Mouse (Mus musculus) left cerebral cortex, adult 2 months (tissue): ENCODE results near the gene Pla2g12b. TPM values are rescaled to one million over a fixed set of nuclear protein-coding genes. Genes with fewer than 3 reads are reported as not detected.
"Not testable (repeated sequence)": the region's sequence is repeated elsewhere in the genome, so short reads cannot be mapped to it uniquely, and the experiment has no call there.

Experiments used
- DNase-seq, 2 experiments: peaks; one replicate each; pipeline ENCODE4 v3.0.0; 2021 to 2022; ENCODE audit warnings: low spot score in 2 of 2, mixed read lengths in 1 of 2; ENCODE audit errors: extremely low spot score in 1 of 2
- H3K27ac ChIP-seq: fragments of 200-600 bp; 2 replicates; pipeline ENCODE4 v1.8.1; 2022
- H3K4me3 ChIP-seq: fragments of 200-600 bp; 2 replicates; pipeline ENCODE4 v1.8.1; 2022
- CTCF ChIP-seq: fragments of 200-600 bp; IDR thresholded peaks from 2 replicates; pipeline ENCODE4 v1.8.1; 2022; ENCODE audit warnings: antibody characterized with exemption, mild to moderate bottlenecking, moderate library complexity
- intact Hi-C: fragments of 180-260 bp; cut with DNase I; formaldehyde crosslinking; loops from one replicate; pipeline ENCODE4 v1.15.1; 2025
- total RNA-seq, 2 experiments: library from RNA; stranded (reverse); gene quantifications; 2 replicates each; pipeline ENCODE4 v1.2.3; 2021

Pla2g12b gene
- total RNA-seq, 2 experiments from 2014 or later: not detected

DNA sequence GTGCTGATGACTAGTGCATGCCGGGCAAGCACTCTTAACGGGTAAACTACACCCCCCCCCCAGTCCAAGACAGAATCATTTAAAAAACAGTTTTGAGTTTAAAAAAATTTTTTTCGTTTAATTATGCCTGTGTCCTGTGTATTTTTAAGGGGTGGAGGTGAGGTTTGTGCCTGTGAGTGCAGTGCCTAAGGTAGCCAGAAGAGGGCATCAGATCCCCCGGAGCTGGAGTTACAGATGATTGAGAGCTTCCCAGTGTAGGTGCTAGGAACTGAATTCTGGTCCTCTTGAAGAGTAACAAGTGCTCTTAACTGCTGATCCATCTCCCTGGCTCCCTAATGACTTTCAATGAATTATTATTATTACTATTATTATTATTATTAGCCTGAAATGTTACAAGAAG is 24.7 kb upstream of the Pla2g12b start:
- intact Hi-C loops: no loop called here
- TF ChIP-seq CTCF: peak; percentile 31
- H3K27ac ChIP-seq: no peak overlapping the region
- H3K4me3 ChIP-seq: no peak overlapping the region
- DNase-seq: no peak

DNA sequence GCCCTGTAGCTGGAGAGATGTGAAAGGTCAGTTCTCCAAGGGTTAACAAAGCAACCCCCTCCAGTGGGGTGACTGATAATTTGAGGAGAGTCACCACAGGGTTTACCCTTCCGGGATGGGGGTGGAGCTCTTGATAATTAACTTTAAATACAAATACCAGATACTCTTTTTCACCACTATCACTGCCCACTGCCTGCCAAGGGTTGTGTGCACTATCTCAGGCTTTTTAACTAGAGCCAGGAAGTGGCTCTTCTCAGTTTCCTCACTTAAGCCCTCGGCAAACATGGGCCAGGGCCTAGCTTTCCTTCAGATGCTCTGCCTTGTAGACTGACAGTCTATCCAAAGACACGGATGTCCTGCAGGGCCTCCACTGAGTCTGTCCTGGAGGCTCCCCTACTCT is 23.5 kb upstream of the Pla2g12b start:
- TF ChIP-seq CTCF: no peak
- DNase-seq: no peak
- H3K4me3 ChIP-seq: no peak overlapping the region
- no peak overlapping the region for H3K27ac ChIP-seq
- intact Hi-C loops: no loop called here

DNA sequence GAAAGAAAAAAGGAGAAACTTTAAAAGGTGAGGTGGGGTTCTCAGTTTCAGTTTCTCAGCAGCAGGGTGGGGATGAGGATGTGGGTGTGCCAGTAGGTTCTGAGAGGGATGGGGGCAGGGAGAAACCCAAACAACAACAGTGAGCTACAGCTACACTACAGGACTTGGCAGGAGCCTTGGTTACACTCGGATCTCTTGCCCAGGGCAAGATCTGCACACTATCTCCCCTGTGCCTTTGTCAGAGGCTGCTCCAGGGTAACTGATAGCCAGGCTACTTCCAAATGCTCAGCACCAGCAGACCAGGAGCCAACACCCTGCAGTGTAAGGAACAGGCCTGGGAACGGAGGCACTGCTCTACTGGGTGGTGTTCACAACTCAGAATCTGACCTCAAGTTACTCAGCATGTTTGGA is 23.0 kb upstream of the Pla2g12b start:
- Histone ChIP-seq H3K27ac (no peak overlapping the region), H3K4me3 (no peak overlapping the region)
- no peak for DNase-seq
- intact Hi-C loops: no loop called here
- TF ChIP-seq CTCF: no peak

GRCm38 (mm10) chr10:59381563-59381962 is 21.9 kb upstream of the Pla2g12b start:
- intact Hi-C loops, DNase-seq, H3K27ac ChIP-seq, H3K4me3 ChIP-seq: not testable (repeated sequence)

- Histone ChIP-seq H3K4me3 (no peak overlapping the region), H3K27ac (no peak overlapping the region)
- intact Hi-C loops: no loop called here
- no peak for DNase-seq
- no peak for TF ChIP-seq CTCF
Observed at GRCm38 (mm10) chr10:59386951-59387350, 16.5 kb upstream of the Pla2g12b start.

DNA sequence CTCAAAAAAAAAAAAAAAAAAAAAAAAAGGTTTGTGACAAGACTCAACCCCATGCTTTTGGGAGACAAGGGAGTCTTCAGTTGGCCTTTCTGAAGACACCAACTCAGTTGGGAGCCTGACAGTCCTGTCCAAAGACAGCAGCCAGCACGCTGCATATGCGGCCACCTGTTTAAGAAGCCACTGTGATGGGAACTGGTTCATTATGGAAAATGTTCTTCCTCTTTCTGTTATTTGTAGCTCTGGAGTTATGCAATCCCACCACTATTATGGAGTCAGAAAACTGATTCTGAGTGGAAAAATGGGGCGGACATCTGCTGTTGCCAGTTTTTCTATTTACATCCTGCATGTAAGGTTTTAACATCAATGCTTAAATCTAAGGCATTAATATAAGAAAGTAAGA is 13.8 kb upstream of the Pla2g12b start:
- intact Hi-C loops: no loop called here
- H3K27ac ChIP-seq: no peak overlapping the region
- no peak for DNase-seq
- TF ChIP-seq CTCF: no peak
- no peak overlapping the region for H3K4me3 ChIP-seq

- no peak for DNase-seq
- intact Hi-C loops: no loop called here
- no peak overlapping the region for H3K27ac ChIP-seq
- TF ChIP-seq CTCF: no peak
- no peak overlapping the region for H3K4me3 ChIP-seq
Observed at GRCm38 (mm10) chr10:59391907-59392306, 11.6 kb upstream of the Pla2g12b start.

- H3K4me3 ChIP-seq, intact Hi-C loops, DNase-seq, H3K27ac ChIP-seq: not testable (repeated sequence)
Observed at GRCm38 (mm10) chr10:59395461-59395860, 8.0 kb upstream of the Pla2g12b start, which contains the start of gene Gm10273. Gm10273 (plus strand) TSS chr10:59395632.

DNA sequence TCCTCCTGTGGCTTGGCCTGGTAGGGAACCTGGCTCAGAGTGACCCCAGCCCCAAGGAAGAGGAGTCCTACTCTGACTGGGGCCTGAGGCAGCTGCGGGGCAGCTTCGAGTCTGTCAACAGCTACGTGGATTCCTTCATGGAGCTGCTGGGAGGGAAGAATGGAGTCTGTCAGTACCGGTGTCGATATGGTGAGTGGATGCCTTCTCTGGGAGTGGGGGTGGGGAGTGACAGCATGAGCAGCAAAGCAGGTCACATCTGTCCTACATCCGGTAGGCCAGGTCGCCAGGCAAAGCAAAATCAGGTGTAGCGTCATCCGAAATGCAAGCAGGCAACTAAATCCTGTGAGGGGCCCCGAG is 311 bp downstream of the Pla2g12b start:
- intact Hi-C loops: no loop called here
- no peak overlapping the region for H3K27ac ChIP-seq
- no peak overlapping the region for H3K4me3 ChIP-seq
- no peak for DNase-seq
- no peak for TF ChIP-seq CTCF

DNA sequence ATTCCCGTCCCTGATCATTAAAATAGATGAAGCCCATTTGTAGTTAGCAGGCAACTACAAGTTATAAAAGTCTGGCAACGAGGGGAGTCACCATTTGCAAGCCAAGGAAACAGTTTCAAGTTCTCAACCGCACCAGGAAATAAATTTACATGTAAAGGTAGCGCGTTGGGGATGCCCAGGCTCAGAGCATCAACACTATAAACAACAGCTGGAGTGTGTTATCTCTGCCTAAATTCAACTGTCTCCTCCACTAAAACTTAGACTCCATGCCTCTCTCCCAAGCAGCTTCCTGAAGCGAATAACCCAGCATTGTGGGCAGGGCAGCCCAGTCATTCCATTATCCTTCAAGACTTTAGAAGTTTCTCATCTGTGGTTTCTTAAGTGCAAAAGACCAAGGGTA is 5.0 kb downstream of the Pla2g12b start:
- no peak overlapping the region for H3K4me3 ChIP-seq
- DNase-seq: no peak
- no peak for TF ChIP-seq CTCF
- intact Hi-C loops: no loop called here
- no peak overlapping the region for H3K27ac ChIP-seq

- TF ChIP-seq CTCF: no peak
- intact Hi-C loops: no loop called here
- no peak overlapping the region for H3K27ac ChIP-seq
- no peak overlapping the region for H3K4me3 ChIP-seq
- DNase-seq: no peak
Observed at GRCm38 (mm10) chr10:59410264-59410663, 6.8 kb downstream of the Pla2g12b start.

DNA sequence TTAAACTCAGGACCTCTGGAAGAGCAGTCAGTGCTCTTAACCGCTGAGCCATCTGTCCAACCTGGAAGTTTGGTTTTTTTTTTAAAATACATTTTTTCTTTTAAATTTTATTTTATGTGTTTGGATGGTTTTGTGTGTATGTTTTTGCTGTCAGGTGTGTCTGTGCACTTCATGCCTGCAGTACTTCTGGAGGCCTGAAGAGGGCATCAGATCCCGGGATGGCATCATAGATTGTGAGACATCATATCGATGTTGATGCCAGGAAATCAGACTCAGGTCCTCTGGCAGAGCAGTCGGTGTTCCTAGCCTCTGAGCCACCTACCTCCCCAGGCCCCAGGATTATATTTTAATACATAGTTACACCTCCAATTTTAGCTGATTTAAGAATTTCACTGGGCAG is 10.3 kb downstream of the Pla2g12b start:
- DNase-seq: no peak
- Histone ChIP-seq H3K4me3 (no peak overlapping the region), H3K27ac (no peak overlapping the region)
- TF ChIP-seq CTCF: peak; percentile 10
- intact Hi-C loops: no loop called here

DNA sequence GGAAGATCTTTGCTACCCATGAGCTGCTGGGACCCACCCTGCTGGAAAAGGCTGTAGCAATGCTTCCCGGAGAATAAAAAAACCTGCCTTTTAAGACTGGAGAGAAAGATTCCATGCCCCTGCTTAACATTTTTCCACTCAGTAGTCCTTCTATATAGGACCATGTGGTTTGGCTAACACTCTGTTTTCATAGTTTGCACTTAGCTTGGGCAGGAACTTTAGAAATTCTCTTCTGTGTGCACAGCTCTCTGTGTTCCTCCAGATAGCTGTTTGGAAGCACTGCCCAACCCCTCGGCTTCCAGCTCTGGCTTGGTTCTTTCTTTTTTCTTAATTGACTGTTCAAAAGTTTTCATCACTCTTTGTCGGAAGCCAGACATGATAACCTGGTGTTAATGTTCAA is 13.2 kb downstream of the Pla2g12b start:
- DNase-seq: no peak
- Histone ChIP-seq H3K4me3 (no peak overlapping the region), H3K27ac (no peak overlapping the region)
- intact Hi-C loops: no loop called here
- TF ChIP-seq CTCF: no peak

DNA sequence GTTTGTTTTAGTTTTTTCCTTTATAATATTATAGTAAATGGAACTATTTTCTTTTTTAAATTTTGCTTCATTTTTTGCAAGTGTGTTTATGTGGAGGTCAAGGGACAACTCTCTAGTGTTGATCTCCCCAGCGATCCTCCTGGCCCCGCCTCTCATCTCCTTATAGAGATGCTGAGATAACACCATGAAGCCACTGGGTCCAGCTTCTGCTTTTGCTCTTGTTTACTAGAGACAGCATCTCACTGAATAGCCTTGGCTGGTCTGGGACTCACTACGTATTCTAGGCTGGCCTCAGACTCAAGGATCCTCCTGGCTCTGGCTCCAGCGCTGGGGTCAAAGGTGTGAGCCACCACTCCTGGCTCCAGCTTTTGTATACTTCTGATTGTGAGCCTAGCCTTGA is 16.1 kb downstream of the Pla2g12b start:
- Histone ChIP-seq H3K4me3 (no peak overlapping the region), H3K27ac (no peak overlapping the region)
- no peak for TF ChIP-seq CTCF
- intact Hi-C loops: no loop called here
- DNase-seq: no peak
